Mouse (Mus musculus) cerebellum, adult 2 months (tissue): ENCODE measurements at regions not wholly inside any gene's neighbourhood (a gene's known extent, or its start where the extent isn't known, plus 50 kb on each side); places are given as distances from the start of the nearest gene placed in this dataset.

Source experiments
- CTCF ChIP-seq: fragments of 200-500 bp; IDR thresholded peaks from 2 replicates; pipeline ENCODE4 v1.5.1; 2011; ENCODE audit warnings: low read depth, mild to moderate bottlenecking, control low read depth, low read length, moderate library complexity, borderline replicate concordance; ENCODE audit not compliant: insufficient read depth
- POLR2A ChIP-seq: fragments of 200-500 bp; IDR thresholded peaks from 2 replicates; pipeline ENCODE4 v1.6.1; 2011; ENCODE audit warnings: low read length, control low read depth, borderline replicate concordance; ENCODE audit not compliant: insufficient read depth

DNA sequence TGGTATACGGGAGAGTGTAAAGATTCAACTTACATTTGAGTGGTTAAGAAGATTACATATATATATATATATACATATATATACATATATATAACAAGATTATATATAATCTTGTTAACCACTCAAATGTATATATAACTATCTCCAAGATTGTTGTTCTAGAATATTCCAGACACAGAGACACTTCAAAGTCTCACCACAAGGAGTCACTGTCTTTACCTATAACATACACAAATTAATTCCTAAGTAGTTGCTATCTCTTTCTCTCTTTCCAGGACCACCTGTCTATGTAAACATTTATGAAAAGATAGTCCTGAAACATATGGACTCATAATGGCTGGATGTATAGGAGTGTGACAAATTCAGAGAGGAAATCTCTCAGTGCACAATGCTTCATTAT is 178.9 kb upstream of the Gm21961 start:
- TF ChIP-seq CTCF: no peak
- TF ChIP-seq POLR2A: no peak
